Mouse (Mus musculus) C2C12 (cell line): ENCODE data around the gene Parg.

Experiments used
- CEBPB ChIP-seq: IDR thresholded peaks from one replicate; pipeline ENCODE4 v1.6.1; 2011; ENCODE audit warnings: low read depth, mild to moderate bottlenecking, control low read depth, moderate library complexity
- CTCF ChIP-seq: IDR thresholded peaks from one replicate; pipeline ENCODE4 v1.5.1; 2011; ENCODE audit not compliant: control insufficient read depth, insufficient read depth, insufficient read length
- FOSL1 ChIP-seq: IDR thresholded peaks from one replicate; pipeline ENCODE4 v1.8.0; 2011; ENCODE audit warnings: mild to moderate bottlenecking, low read length; ENCODE audit not compliant: poor library complexity, insufficient read depth, severe bottlenecking
- MAX ChIP-seq: IDR thresholded peaks from one replicate; pipeline ENCODE4 v1.6.1; 2011; ENCODE audit warnings: mild to moderate bottlenecking, control low read depth
- MYOD1 ChIP-seq: IDR thresholded peaks from one replicate; pipeline ENCODE4 v1.6.1; 2011; ENCODE audit warnings: low read depth; ENCODE audit not compliant: control insufficient read depth, insufficient read length
- USF1 ChIP-seq: IDR thresholded peaks from one replicate; pipeline ENCODE4 v1.6.1; 2011; ENCODE audit warnings: low read depth, mild to moderate bottlenecking, control low read depth, moderate library complexity

DNA sequence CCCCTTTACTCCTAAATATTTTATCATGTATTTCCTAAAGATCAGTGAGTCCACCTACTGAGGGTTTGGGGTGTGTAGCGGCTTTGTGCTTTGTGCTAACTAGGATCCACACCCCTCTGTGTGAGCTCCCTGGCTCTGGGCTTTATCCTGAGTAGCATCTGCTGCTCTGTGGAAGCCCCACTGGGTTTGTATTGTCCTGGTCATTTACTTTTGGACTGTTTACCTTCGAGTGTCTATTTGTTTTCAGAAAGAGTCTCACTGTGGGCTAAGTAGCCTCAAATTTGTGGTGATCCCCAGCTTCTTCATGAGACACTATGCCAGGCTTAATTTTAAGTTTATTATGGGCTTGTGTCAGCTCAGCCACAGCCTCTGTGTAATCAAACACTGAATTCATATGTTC is 67.2 kb downstream of the Parg start:
- TF ChIP-seq CTCF = no peak
- TF ChIP-seq MYOD1 = no peak
- no peak for TF ChIP-seq USF1
- no peak for TF ChIP-seq FOSL1
- TF ChIP-seq CEBPB = no peak
- TF ChIP-seq MAX = no peak
